Mouse (Mus musculus): ENCODE results near the gene Gm21292.
"Not testable (repeated sequence)": the region's sequence is repeated elsewhere in the genome, so short reads cannot be mapped to it uniquely, and the experiment has no call there.

Gm21292 gene

GRCm38 (mm10) chrY:9133824-9134223 is at the start of gene Gm21292:
Gm21292 (minus strand) TSS chrY:9133924.
- not testable (repeated sequence) for DNase-seq (ENCODE audit: extremely low read depth, low read depth)
